Mouse (Mus musculus) layer of hippocampus, adult 8-10 months (tissue): ENCODE data around the gene Ednra. TPM values are rescaled to one million over a fixed set of nuclear protein-coding genes. Genes with fewer than 3 reads are reported as not detected.
A peak's percentile ranks its signal among the peaks of the same experiment; 100 is the strongest.

ENCODE experiments used
- DNase-seq, 2 experiments: peaks; one replicate each; pipeline ENCODE4 v3.0.0; 2022; ENCODE audit warnings: low spot score in 2 of 2
- total RNA-seq, 4 experiments: library from RNA; stranded (reverse); gene quantifications; 2 replicates each; pipeline ENCODE4 v1.2.4; 2022

The Ednra gene
- total RNA-seq, result 1 to 10 TPM; 4.9 to 5.3 (median 5.1) TPM

- DNase-seq, result peak in 1 of 2 experiments; percentile 15
These were observed at the start of gene Ednra for GRCm38 (mm10) chr8:77724046-77724930. TSS of gene Ednra (minus strand) at chr8:77724464.

- DNase-seq, result no peak
These were observed 49.6 kb upstream of the Ednra start for GRCm38 (mm10) chr8:77773831-77774230.

- DNase-seq, result no peak
These were observed 49.0 kb upstream of the Ednra start for GRCm38 (mm10) chr8:77773256-77773655.

- DNase-seq, result peak in 1 of 2 experiments; percentile 19
These were observed 48.1 kb upstream of the Ednra start for GRCm38 (mm10) chr8:77772210-77772886.

- peak; percentile 13 to 24 for DNase-seq
These were observed 46.7 kb upstream of the Ednra start for GRCm38 (mm10) chr8:77770966-77771365.

GRCm38 (mm10) chr8:77768916-77769315, 44.7 kb upstream of the Ednra start:
- no peak for DNase-seq

GRCm38 (mm10) chr8:77764253-77764652, 40.0 kb upstream of the Ednra start:
- DNase-seq, result no peak

- no peak for DNase-seq
These were observed 38.7 kb upstream of the Ednra start for GRCm38 (mm10) chr8:77762967-77763366.

- no peak for DNase-seq
These were observed 31.2 kb upstream of the Ednra start for GRCm38 (mm10) chr8:77755441-77755840.

- DNase-seq, result no peak
These were observed 29.5 kb upstream of the Ednra start for GRCm38 (mm10) chr8:77753796-77754195.

- DNase-seq, result no peak
These were observed 27.8 kb upstream of the Ednra start for GRCm38 (mm10) chr8:77752041-77752440.

- DNase-seq, result no peak
These were observed 26.1 kb upstream of the Ednra start for GRCm38 (mm10) chr8:77750407-77750806.

GRCm38 (mm10) chr8:77744476-77744875, 20.2 kb upstream of the Ednra start:
- DNase-seq, result no peak

- no peak for DNase-seq
These were observed 18.1 kb upstream of the Ednra start for GRCm38 (mm10) chr8:77742395-77742794.

- DNase-seq, result no peak
These were observed 16.9 kb upstream of the Ednra start for GRCm38 (mm10) chr8:77741050-77741777.

GRCm38 (mm10) chr8:77738419-77738818, 14.2 kb upstream of the Ednra start:
- DNase-seq, result no peak

GRCm38 (mm10) chr8:77737327-77737726, 13.1 kb upstream of the Ednra start:
- DNase-seq, result no peak

GRCm38 (mm10) chr8:77733792-77734191, 9.5 kb upstream of the Ednra start:
- DNase-seq, result no peak

GRCm38 (mm10) chr8:77732964-77733363, 8.7 kb upstream of the Ednra start:
- DNase-seq, result no peak

- no peak for DNase-seq
These were observed 1.1 kb upstream of the Ednra start for GRCm38 (mm10) chr8:77725406-77725805.

GRCm38 (mm10) chr8:77723534-77724045, 674 bp downstream of the Ednra start:
- no peak for DNase-seq

GRCm38 (mm10) chr8:77723018-77723417, 1.2 kb downstream of the Ednra start:
- DNase-seq, result no peak
